Mouse (Mus musculus) E14TG2a.4 (cell line): Measurements from ENCODE around the gene Smad3.
A peak's percentile ranks its signal among the peaks of the same experiment; 100 is the strongest.

Experiments
- CTCF ChIP-seq: conservative IDR thresholded peaks from 2 replicates; pipeline ENCODE4 v1.5.1; 2014; ENCODE audit warnings: low read length
- NANOG ChIP-seq: IDR thresholded peaks from 2 replicates; pipeline ENCODE4 v1.6.1; 2014; ENCODE audit warnings: borderline replicate concordance, low read length, mixed read lengths
- POU5F1 ChIP-seq: IDR thresholded peaks from 2 replicates; pipeline ENCODE4 v1.6.1; 2014; ENCODE audit warnings: low read length, borderline replicate concordance

DNA sequence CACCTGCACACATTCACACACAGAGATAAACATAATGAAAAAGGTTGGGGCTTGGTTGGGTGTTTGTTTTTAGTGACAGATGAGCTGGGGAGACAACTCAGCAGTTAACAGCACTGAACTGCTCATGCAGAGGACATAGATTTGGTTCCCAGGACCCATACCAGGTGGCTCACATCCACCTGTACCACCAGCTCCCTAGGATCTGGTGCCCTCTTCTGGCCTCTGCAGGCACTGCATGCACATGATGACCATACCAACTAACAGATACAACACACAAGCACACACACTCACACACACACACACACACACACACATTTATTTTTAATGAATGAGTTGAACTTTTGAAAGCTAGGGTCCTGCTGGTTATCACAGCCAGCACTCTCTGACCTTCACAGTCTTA lies 48.5 kb downstream of the Smad3 start:
- TF ChIP-seq CTCF (peak; percentile 69), NANOG (no peak), POU5F1 (no peak)
